8 mouse cellular contexts compared by ENCODE assay signal in the genomic region with DNA sequence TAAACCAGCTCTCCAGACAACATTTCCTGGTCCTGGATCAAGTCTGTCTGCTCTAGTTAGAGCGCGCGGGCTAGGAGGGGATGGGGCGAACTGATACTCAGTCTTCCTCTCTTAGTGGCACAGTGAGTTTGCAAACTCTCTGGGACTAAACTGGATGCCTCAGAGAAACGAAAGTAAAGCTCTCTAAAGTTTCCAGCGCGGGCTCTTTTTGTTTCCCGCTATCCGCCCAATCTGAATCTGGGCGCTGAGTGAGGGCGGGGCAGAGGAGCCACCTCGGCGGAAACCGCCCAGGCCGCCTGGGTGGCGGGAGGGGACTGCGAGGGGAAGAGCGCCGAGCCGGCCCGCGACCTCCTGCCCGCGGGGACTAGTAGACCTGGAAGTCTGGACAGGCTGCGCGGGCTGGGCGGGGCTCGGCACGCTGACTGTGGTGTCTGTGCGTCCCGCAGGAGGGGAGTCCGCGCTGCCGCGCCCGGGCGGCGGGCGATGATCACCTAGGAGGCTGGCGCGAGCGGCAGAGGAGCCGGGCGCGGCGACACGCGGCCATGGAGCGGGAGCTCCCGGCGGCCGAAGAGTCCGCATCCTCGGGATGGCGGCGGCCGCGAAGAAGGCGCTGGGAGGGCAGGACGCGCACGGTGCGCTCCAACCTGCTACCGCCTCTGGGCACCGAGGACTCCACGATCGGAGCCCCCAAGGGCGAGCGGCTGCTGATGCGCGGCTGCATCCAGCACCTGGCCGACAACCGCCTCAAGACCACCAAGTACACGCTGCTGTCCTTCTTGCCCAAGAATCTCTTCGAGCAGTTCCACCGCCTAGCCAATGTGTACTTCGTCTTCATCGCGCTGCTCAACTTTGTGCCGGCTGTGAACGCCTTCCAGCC. TPM values are rescaled to one million over a fixed set of nuclear protein-coding genes. Genes with fewer than 3 reads are reported as not detected.
A peak's percentile ranks its signal among the peaks of the same experiment; 100 is the strongest.
DNase-seq lines count a peak whose midpoint lies in the region; ATAC-seq lines count a peak whose summit lies in the region.

No protein-coding gene starts in this region.

- ATAC-seq in embryonic facial prominence, embryonic 15.5 days (ENCODE audit: insufficient number of reproducible peaks, low FRiP score, low TSS enrichment, low read depth): peak; percentile 86
- ATAC-seq in heart, embryonic 13.5 days (ENCODE audit: extremely low read depth, insufficient number of reproducible peaks, low FRiP score, low TSS enrichment): peak; percentile 67; the same call in 1 of the 2 replicates
- ATAC-seq in kidney, embryonic 16.5 days (ENCODE audit: low FRiP score, low TSS enrichment): peak; percentile 96
- ATAC-seq in lung, embryonic 15.5 days (ENCODE audit: borderline replicate concordance, extremely low read depth, low FRiP score, low TSS enrichment): peak; percentile 91
- ATAC-seq in neural tube, embryonic 15.5 days (ENCODE audit: low FRiP score): peak; percentile 80

- H3K9ac ChIP-seq in embryonic facial prominence, embryonic 15.5 days: peak overlapping the region; percentile 59
- peak overlapping the region; percentile 86 for H3K9ac ChIP-seq in heart, embryonic 13.5 days
- H3K9ac ChIP-seq in kidney, embryonic 16.5 days (replicated peaks; ENCODE audit: low read length): peak overlapping the region; percentile 82
- peak overlapping the region; percentile 52 for H3K9ac ChIP-seq in lung, embryonic 15.5 days
- H3K9ac ChIP-seq in neural tube, embryonic 15.5 days (replicated peaks): peak overlapping the region; percentile 62

- peak overlapping the region; percentile 73 for H3K4me3 ChIP-seq in embryonic facial prominence, embryonic 15.5 days (replicated peaks)
- H3K4me3 ChIP-seq in heart, embryonic 13.5 days: peak overlapping the region; percentile 69
- peak overlapping the region; percentile 76 for H3K4me3 ChIP-seq in kidney, embryonic 16.5 days (ENCODE audit: low read length)
- peak overlapping the region; percentile 73 for H3K4me3 ChIP-seq in lung, embryonic 15.5 days
- H3K4me3 ChIP-seq in neural tube, embryonic 15.5 days (replicated peaks): peak overlapping the region; percentile 70

- no peaks in the 10 kb centered on the region for H3K9me3 ChIP-seq in embryonic facial prominence, embryonic 15.5 days (replicated peaks)
- no peaks in the 10 kb centered on the region for H3K9me3 ChIP-seq in heart, embryonic 13.5 days
- H3K9me3 ChIP-seq in kidney, embryonic 16.5 days (ENCODE audit: low read length): no peaks in the 10 kb centered on the region
- no peaks in the 10 kb centered on the region for H3K9me3 ChIP-seq in lung, embryonic 15.5 days
- H3K9me3 ChIP-seq in neural tube, embryonic 15.5 days (replicated peaks): no peaks in the 10 kb centered on the region

- no peaks in the 10 kb centered on the region for H3K27me3 ChIP-seq in embryonic facial prominence, embryonic 15.5 days
- peaks cover 6% of the 10 kb centered on the region; the same call in 1 of the 2 replicates for H3K27me3 ChIP-seq in heart, embryonic 13.5 days (replicated peaks)
- H3K27me3 ChIP-seq in kidney, embryonic 16.5 days (ENCODE audit: insufficient read depth, low read length): no peaks in the 10 kb centered on the region
- H3K27me3 ChIP-seq in lung, embryonic 15.5 days: no peaks in the 10 kb centered on the region
- 0 out of 2 replicates have a peak, but pooled peaks cover 3% of the 10 kb centered on the region for H3K27me3 ChIP-seq in neural tube, embryonic 15.5 days (replicated peaks)

- WGBS in embryonic facial prominence, embryonic 15.5 days: under 1% methylated on average over 81 of the region's 81 CpGs
- under 1% methylated on average over 72 of the region's 81 CpGs for WGBS in heart, embryonic 13.5 days
- WGBS in kidney, embryonic 16.5 days: 0% methylated on average over 49 of the region's 81 CpGs
- WGBS in lung, embryonic 15.5 days: under 1% methylated on average over 81 of the region's 81 CpGs
- WGBS in neural tube, embryonic 15.5 days: under 1% methylated on average over 71 of the region's 81 CpGs

- H3K4me1 ChIP-seq in embryonic facial prominence, embryonic 15.5 days: peaks cover 9% of the 10 kb centered on the region; the same call in 1 of the 2 replicates
- peaks cover 6% of the 10 kb centered on the region for H3K4me1 ChIP-seq in heart, embryonic 13.5 days
- H3K4me1 ChIP-seq in kidney, embryonic 16.5 days (ENCODE audit: insufficient read depth, low read length): peaks cover 7% of the 10 kb centered on the region; the same call in 1 of the 2 replicates
- H3K4me1 ChIP-seq in lung, embryonic 15.5 days: peaks cover 8% of the 10 kb centered on the region; the same call in 1 of the 2 replicates
- H3K4me1 ChIP-seq in neural tube, embryonic 15.5 days: peaks cover 10% of the 10 kb centered on the region

- H3K27ac ChIP-seq in embryonic facial prominence, embryonic 15.5 days (replicated peaks): peak overlapping the region; percentile 78
- peak overlapping the region; percentile 71 for H3K27ac ChIP-seq in heart, embryonic 13.5 days (replicated peaks)
- peak overlapping the region; percentile 85 for H3K27ac ChIP-seq in kidney, embryonic 16.5 days (ENCODE audit: low read length)
- peak overlapping the region; percentile 82 for H3K27ac ChIP-seq in lung, embryonic 15.5 days
- H3K27ac ChIP-seq in neural tube, embryonic 15.5 days (replicated peaks): peak overlapping the region; percentile 3; the same call in 1 of the 2 replicates

- DNase-seq in 3T3-L1 (ENCODE audit: low read depth, low spot score): peak; percentile 81
- DNase-seq in adrenal gland, postnatal 14 days: peak; percentile 88
- DNase-seq in testis, postnatal 14 days (ENCODE audit: low spot score): peak; percentile 56

- peak overlapping the region; percentile 92 for H3K4me2 ChIP-seq in embryonic facial prominence, embryonic 15.5 days (replicated peaks)
- H3K4me2 ChIP-seq in heart, embryonic 13.5 days: peak overlapping the region; percentile 88
- H3K4me2 ChIP-seq in kidney, embryonic 16.5 days (replicated peaks; ENCODE audit: low read depth, low read length): peak overlapping the region; percentile 93
- peak overlapping the region; percentile 75 for H3K4me2 ChIP-seq in lung, embryonic 15.5 days
- H3K4me2 ChIP-seq in neural tube, embryonic 15.5 days: peak overlapping the region; percentile 98

- no peaks in the 10 kb centered on the region for H3K36me3 ChIP-seq in embryonic facial prominence, embryonic 15.5 days
- no peaks in the 10 kb centered on the region for H3K36me3 ChIP-seq in heart, embryonic 13.5 days
- H3K36me3 ChIP-seq in kidney, embryonic 16.5 days (ENCODE audit: insufficient read depth, low read length): no peaks in the 10 kb centered on the region
- no peaks in the 10 kb centered on the region for H3K36me3 ChIP-seq in lung, embryonic 15.5 days
- H3K36me3 ChIP-seq in neural tube, embryonic 15.5 days: no peaks in the 10 kb centered on the region

RNA-seq across cellular contexts. Expression of gene Atp10a, which starts 2.2 kb away (rescaled TPM):
- 43.4 and 46.8 TPM in 2 replicates for total RNA-seq in adrenal gland, postnatal 14 days (2021)
- 2.9 and 3.1 TPM in 2 replicates for polyA plus RNA-seq in embryonic facial prominence, embryonic 15.5 days (2015; fragmentation: Nextera tagmentation; extraction: Ambion mirVana)
- polyA plus RNA-seq in heart, embryonic 13.5 days (2015; fragmentation: Nextera tagmentation; extraction: Ambion mirVana): 1.1 and 1.2 TPM in 2 replicates
- 3.6 and 4.0 TPM in 2 replicates for polyA plus RNA-seq in kidney, embryonic 16.5 days (2015; fragmentation: Nextera tagmentation; extraction: Ambion mirVana)
- polyA plus RNA-seq in lung, embryonic 15.5 days (2015; fragmentation: Nextera tagmentation; extraction: Ambion mirVana): 3.6 and 4.2 TPM in 2 replicates
- 1.1 and 2.3 TPM in 2 replicates for polyA plus RNA-seq in neural tube, embryonic 15.5 days (2015; fragmentation: Nextera tagmentation; extraction: Ambion mirVana)

Comparison
In these comparisons a context has a peak if more than half of its experiments do, and no peak if none do; other contexts are left out.
1. Peak in every context shown above with its lines: DNase-seq, ATAC-seq, H3K4me3 ChIP-seq and H3K27ac ChIP-seq.
2. H3K27ac ChIP-seq: peak in every context shown above with its lines; median percentile 85 in kidney, embryonic 16.5 days; 82 in lung, embryonic 15.5 days; 78 in embryonic facial prominence, embryonic 15.5 days; 71 in heart, embryonic 13.5 days; 3 in neural tube, embryonic 15.5 days.